Mouse (Mus musculus): ENCODE measurements around the gene Ctdnep1. TPM values are rescaled to one million over a fixed set of nuclear protein-coding genes. Genes with fewer than 3 reads are reported as not detected.

Ctdnep1 gene
- polyA plus RNA-seq, 1 experiment from 2014 or later = 19.0 TPM

GRCm38 (mm10) chr11:69937385-69937784, 43.6 kb upstream of the Ctdnep1 start:
- Histone ChIP-seq H3K4me2 (ENCODE audit: low read length) (no peak overlapping the region), H3K9ac (replicated peaks; ENCODE audit: low read depth, low read length) (no peak overlapping the region), H3K4me3 (replicated peaks; ENCODE audit: low read length) (no peak overlapping the region), H3K27me3 (replicated peaks; ENCODE audit: control insufficient read depth, insufficient read depth, low read length) (peaks cover 13% of the 10 kb centered on the region), H3K36me3 (ENCODE audit: control insufficient read depth, insufficient read depth) (no peaks in the 10 kb centered on the region), H3K27ac (ENCODE audit: low read length) (no peak overlapping the region), H3K9me3 (ENCODE audit: control insufficient read depth, low read length) (no peaks in the 10 kb centered on the region), H3K4me1 (replicated peaks; ENCODE audit: control insufficient read depth, insufficient read depth, low read length) (peaks cover 22% of the 10 kb centered on the region)
- ATAC-seq = no peak
- WGBS = 32% methylated on average over 4 of the region's 4 CpGs

- H3K4me1 ChIP-seq (replicated peaks; ENCODE audit: control insufficient read depth, insufficient read depth, low read length) = peaks cover 22% of the 10 kb centered on the region
- no peak overlapping the region for H3K9ac ChIP-seq (replicated peaks; ENCODE audit: low read depth, low read length)
- peaks cover 13% of the 10 kb centered on the region for H3K27me3 ChIP-seq (replicated peaks; ENCODE audit: control insufficient read depth, insufficient read depth, low read length)
- no peaks in the 10 kb centered on the region for H3K9me3 ChIP-seq (ENCODE audit: control insufficient read depth, low read length)
- no peak overlapping the region for H3K27ac ChIP-seq (ENCODE audit: low read length)
- 68% methylated on average over 5 of the region's 5 CpGs for WGBS
- no peaks in the 10 kb centered on the region for H3K36me3 ChIP-seq (ENCODE audit: control insufficient read depth, insufficient read depth)
- H3K4me2 ChIP-seq (ENCODE audit: low read length) = no peak overlapping the region
- no peak overlapping the region for H3K4me3 ChIP-seq (replicated peaks; ENCODE audit: low read length)
- no peak for ATAC-seq
Measured at GRCm38 (mm10) chr11:69937834-69938233, 43.1 kb upstream of the Ctdnep1 start.

- Histone ChIP-seq H3K36me3 (ENCODE audit: control insufficient read depth, insufficient read depth) (no peaks in the 10 kb centered on the region), H3K4me2 (ENCODE audit: low read length) (no peak overlapping the region), H3K4me1 (replicated peaks; ENCODE audit: control insufficient read depth, insufficient read depth, low read length) (peaks cover 22% of the 10 kb centered on the region), H3K27ac (ENCODE audit: low read length) (no peak overlapping the region), H3K9me3 (ENCODE audit: control insufficient read depth, low read length) (no peaks in the 10 kb centered on the region), H3K27me3 (replicated peaks; ENCODE audit: control insufficient read depth, insufficient read depth, low read length) (peaks cover 13% of the 10 kb centered on the region), H3K9ac (replicated peaks; ENCODE audit: low read depth, low read length) (no peak overlapping the region), H3K4me3 (replicated peaks; ENCODE audit: low read length) (no peak overlapping the region)
- ATAC-seq = no peak
- WGBS = 18% methylated on average over 9 of the region's 9 CpGs
Measured at GRCm38 (mm10) chr11:69938401-69938979, 42.5 kb upstream of the Ctdnep1 start.

- Histone ChIP-seq H3K9me3 (ENCODE audit: control insufficient read depth, low read length) (no peaks in the 10 kb centered on the region), H3K27ac (ENCODE audit: low read length) (no peak overlapping the region), H3K27me3 (replicated peaks; ENCODE audit: control insufficient read depth, insufficient read depth, low read length) (peaks cover 13% of the 10 kb centered on the region), H3K9ac (replicated peaks; ENCODE audit: low read depth, low read length) (no peak overlapping the region), H3K4me3 (replicated peaks; ENCODE audit: low read length) (no peak overlapping the region), H3K36me3 (ENCODE audit: control insufficient read depth, insufficient read depth) (no peaks in the 10 kb centered on the region), H3K4me2 (ENCODE audit: low read length) (no peak overlapping the region), H3K4me1 (replicated peaks; ENCODE audit: control insufficient read depth, insufficient read depth, low read length) (peaks cover 19% of the 10 kb centered on the region)
- ATAC-seq = no peak
- WGBS = 66% methylated on average over 5 of the region's 5 CpGs
Measured at GRCm38 (mm10) chr11:69939181-69939580, 41.8 kb upstream of the Ctdnep1 start.

GRCm38 (mm10) chr11:69939731-69940130, 41.2 kb upstream of the Ctdnep1 start:
- ATAC-seq = no peak
- WGBS = 94% methylated on average over 17 of the region's 17 CpGs
- peaks cover 15% of the 10 kb centered on the region for H3K4me1 ChIP-seq (replicated peaks; ENCODE audit: control insufficient read depth, insufficient read depth, low read length)

GRCm38 (mm10) chr11:69940962-69941361, 40.0 kb upstream of the Ctdnep1 start:
- Histone ChIP-seq H3K4me3 (replicated peaks; ENCODE audit: low read length) (no peak overlapping the region), H3K36me3 (ENCODE audit: control insufficient read depth, insufficient read depth) (no peaks in the 10 kb centered on the region), H3K4me1 (replicated peaks; ENCODE audit: control insufficient read depth, insufficient read depth, low read length) (peaks cover 9% of the 10 kb centered on the region), H3K27ac (ENCODE audit: low read length) (no peak overlapping the region), H3K4me2 (ENCODE audit: low read length) (no peak overlapping the region), H3K9ac (replicated peaks; ENCODE audit: low read depth, low read length) (no peak overlapping the region), H3K9me3 (ENCODE audit: control insufficient read depth, low read length) (no peaks in the 10 kb centered on the region), H3K27me3 (replicated peaks; ENCODE audit: control insufficient read depth, insufficient read depth, low read length) (peaks cover 13% of the 10 kb centered on the region)
- 80% methylated on average over 4 of the region's 4 CpGs for WGBS
- no peak for ATAC-seq

More at GRCm38 (mm10) chr11:69939731-69940130, 41.2 kb upstream of the Ctdnep1 start:
- no peak overlapping the region for H3K9ac ChIP-seq (replicated peaks; ENCODE audit: low read depth, low read length)
- peaks cover 13% of the 10 kb centered on the region for H3K27me3 ChIP-seq (replicated peaks; ENCODE audit: control insufficient read depth, insufficient read depth, low read length)
- no peak overlapping the region for H3K27ac ChIP-seq (ENCODE audit: low read length)
- no peaks in the 10 kb centered on the region for H3K9me3 ChIP-seq (ENCODE audit: control insufficient read depth, low read length)
- H3K4me3 ChIP-seq (replicated peaks; ENCODE audit: low read length) = no peak overlapping the region
- H3K4me2 ChIP-seq (ENCODE audit: low read length) = no peak overlapping the region
- H3K36me3 ChIP-seq (ENCODE audit: control insufficient read depth, insufficient read depth) = no peaks in the 10 kb centered on the region

GRCm38 (mm10) chr11:69945216-69945615, 35.7 kb upstream of the Ctdnep1 start:
- no peak overlapping the region for H3K27ac ChIP-seq (ENCODE audit: low read length)
- H3K4me1 ChIP-seq (replicated peaks; ENCODE audit: control insufficient read depth, insufficient read depth, low read length) = peaks cover 17% of the 10 kb centered on the region
- H3K27me3 ChIP-seq (replicated peaks; ENCODE audit: control insufficient read depth, insufficient read depth, low read length) = no peaks in the 10 kb centered on the region
- 84% methylated on average over 13 of the region's 13 CpGs for WGBS
- no peaks in the 10 kb centered on the region for H3K36me3 ChIP-seq (ENCODE audit: control insufficient read depth, insufficient read depth)
- no peak for ATAC-seq
- no peaks in the 10 kb centered on the region for H3K9me3 ChIP-seq (ENCODE audit: control insufficient read depth, low read length)
- H3K4me3 ChIP-seq (replicated peaks; ENCODE audit: low read length) = no peak overlapping the region
- H3K9ac ChIP-seq (replicated peaks; ENCODE audit: low read depth, low read length) = no peak overlapping the region
- H3K4me2 ChIP-seq (ENCODE audit: low read length) = no peak overlapping the region

GRCm38 (mm10) chr11:69945997-69946891, 34.7 kb upstream of the Ctdnep1 start:
- no peaks in the 10 kb centered on the region for H3K9me3 ChIP-seq (ENCODE audit: control insufficient read depth, low read length)
- H3K36me3 ChIP-seq (ENCODE audit: control insufficient read depth, insufficient read depth) = no peaks in the 10 kb centered on the region
- peaks cover 17% of the 10 kb centered on the region for H3K4me1 ChIP-seq (replicated peaks; ENCODE audit: control insufficient read depth, insufficient read depth, low read length)
- no peak for ATAC-seq
- no peak overlapping the region for H3K9ac ChIP-seq (replicated peaks; ENCODE audit: low read depth, low read length)
- H3K27me3 ChIP-seq (replicated peaks; ENCODE audit: control insufficient read depth, insufficient read depth, low read length) = no peaks in the 10 kb centered on the region
- H3K4me2 ChIP-seq (ENCODE audit: low read length) = no peak overlapping the region
- H3K4me3 ChIP-seq (replicated peaks; ENCODE audit: low read length) = no peak overlapping the region
- no peak overlapping the region for H3K27ac ChIP-seq (ENCODE audit: low read length)
- WGBS = 91% methylated on average over 18 of the region's 18 CpGs

- H3K9ac ChIP-seq (replicated peaks; ENCODE audit: low read depth, low read length) = peak overlapping the region; percentile 53
- H3K36me3 ChIP-seq (ENCODE audit: control insufficient read depth, insufficient read depth) = no peaks in the 10 kb centered on the region
- no peaks in the 10 kb centered on the region for H3K9me3 ChIP-seq (ENCODE audit: control insufficient read depth, low read length)
- WGBS = 2% methylated on average over 29 of the region's 29 CpGs
- peak overlapping the region; percentile 61 for H3K4me2 ChIP-seq (ENCODE audit: low read length)
- H3K27ac ChIP-seq (ENCODE audit: low read length) = peak overlapping the region; percentile 16; the same call in 1 of the 2 replicates
- peak overlapping the region; percentile 53 for H3K4me3 ChIP-seq (replicated peaks; ENCODE audit: low read length)
- no peaks in the 10 kb centered on the region for H3K27me3 ChIP-seq (replicated peaks; ENCODE audit: control insufficient read depth, insufficient read depth, low read length)
- H3K4me1 ChIP-seq (replicated peaks; ENCODE audit: control insufficient read depth, insufficient read depth, low read length) = peaks cover 17% of the 10 kb centered on the region
- ATAC-seq = peak; percentile 49
Measured at GRCm38 (mm10) chr11:69947337-69948065, 33.5 kb upstream of the Ctdnep1 start.
